Mouse (Mus musculus) MN1 (cell line): ENCODE results near the gene Dll1.

Experiments used
- DNase-seq: peaks from one replicate; pipeline ENCODE4 v3.0.0-alpha.2; 2016; ENCODE audit warnings: low spot score

Dll1 gene

DNA sequence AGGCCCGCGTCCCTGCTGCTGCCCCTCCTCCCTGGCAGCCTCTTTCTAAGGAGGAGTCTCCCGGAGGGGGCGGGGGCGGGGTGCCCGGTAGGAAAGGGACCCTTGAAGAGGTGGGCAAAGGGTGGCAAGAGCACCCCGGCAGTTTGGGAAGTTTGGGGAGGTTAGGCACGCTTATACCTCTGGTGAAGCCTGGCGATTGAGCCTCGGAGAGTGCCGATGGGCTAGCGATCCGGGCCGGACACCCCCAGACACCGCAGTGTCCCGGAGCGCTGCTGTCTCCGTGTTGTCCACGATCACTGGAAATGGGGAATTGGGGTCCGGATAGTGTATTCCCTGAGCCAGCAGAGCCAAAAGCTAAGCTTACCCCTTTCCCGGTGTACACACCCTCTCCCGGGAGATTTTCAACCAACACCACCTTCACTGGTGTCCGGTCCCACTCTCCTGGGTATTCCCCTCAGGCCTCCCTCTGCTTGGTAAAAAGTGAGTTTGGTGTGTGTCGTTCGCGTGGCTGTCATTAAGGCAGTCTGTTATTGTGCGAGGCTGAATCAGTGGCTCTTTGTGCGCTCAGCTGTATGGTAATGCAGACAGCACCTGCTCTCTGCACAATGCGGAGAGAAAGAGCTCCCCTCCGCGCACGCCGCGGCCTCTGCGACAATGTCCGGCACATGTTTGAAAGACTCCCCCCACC is at the start of gene Dll1:
Dll1 (minus strand) TSS at position 379 of the 688 bp plus-strand sequence.
- DNase-seq: peak; percentile 62

DNA sequence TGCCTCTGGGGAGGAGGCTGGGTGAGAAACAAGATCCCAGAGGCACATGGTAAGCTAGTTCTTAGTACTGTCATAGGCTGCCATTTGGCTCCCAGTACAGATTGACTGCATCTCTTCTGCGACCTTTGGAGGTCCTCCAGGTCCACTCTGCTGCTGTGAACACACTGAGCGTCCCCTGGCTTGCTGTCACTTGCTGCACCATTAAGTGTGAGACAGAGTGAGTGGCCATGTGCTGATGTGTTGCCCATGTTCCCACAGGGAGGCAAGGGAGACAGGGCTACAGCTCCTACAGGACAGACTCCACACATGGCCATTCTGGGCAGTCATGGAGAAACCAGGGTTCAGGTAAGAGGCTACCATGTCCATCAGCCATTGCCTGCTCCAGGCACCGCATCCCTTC is 49.3 kb upstream of the Dll1 start:
- DNase-seq: no peak

DNA sequence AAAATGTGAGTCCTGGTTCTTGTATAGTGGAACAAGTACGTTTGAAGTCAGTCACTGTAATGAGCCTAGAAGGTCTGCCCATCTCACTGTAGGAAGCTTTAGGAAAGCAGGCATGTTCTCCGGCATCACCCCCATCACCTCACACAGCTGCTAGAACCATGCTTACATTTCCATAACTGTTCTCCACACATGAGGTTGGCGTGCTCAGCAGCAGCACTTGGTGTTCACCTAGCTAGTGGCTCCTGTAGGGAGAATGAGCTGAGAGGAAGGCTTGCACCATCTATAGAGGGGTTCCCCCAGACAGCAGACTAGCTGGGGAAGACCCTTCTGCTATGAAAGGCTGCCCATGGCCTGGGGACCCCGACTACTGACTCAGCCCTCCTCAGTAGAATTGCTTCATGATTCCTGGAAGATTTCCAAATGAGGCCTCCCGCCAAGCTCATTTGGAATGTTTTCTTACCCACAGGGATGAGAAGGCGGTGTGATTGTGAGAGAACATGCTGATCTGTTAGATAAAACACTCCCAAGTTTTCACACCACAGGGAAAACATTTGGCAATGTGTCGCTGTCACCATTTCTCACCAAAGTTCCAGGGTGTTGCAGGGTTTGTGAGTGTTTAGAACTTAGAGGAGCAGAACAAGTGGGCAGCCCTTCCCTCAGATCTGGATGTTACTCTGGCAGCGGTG is 46.6 kb upstream of the Dll1 start:
- no peak for DNase-seq

- no peak for DNase-seq
These were observed 46.0 kb upstream of the Dll1 start for GRCm38 (mm10) chr17:15422666-15423065.

- no peak for DNase-seq
These were observed 44.8 kb upstream of the Dll1 start for GRCm38 (mm10) chr17:15421446-15421845.

GRCm38 (mm10) chr17:15420021-15420603 is 43.4 kb upstream of the Dll1 start:
- no peak for DNase-seq

GRCm38 (mm10) chr17:15419534-15419933 is 42.9 kb upstream of the Dll1 start:
- DNase-seq: no peak

- DNase-seq: no peak
These were observed 40.0 kb upstream of the Dll1 start for GRCm38 (mm10) chr17:15416596-15417215.

DNA sequence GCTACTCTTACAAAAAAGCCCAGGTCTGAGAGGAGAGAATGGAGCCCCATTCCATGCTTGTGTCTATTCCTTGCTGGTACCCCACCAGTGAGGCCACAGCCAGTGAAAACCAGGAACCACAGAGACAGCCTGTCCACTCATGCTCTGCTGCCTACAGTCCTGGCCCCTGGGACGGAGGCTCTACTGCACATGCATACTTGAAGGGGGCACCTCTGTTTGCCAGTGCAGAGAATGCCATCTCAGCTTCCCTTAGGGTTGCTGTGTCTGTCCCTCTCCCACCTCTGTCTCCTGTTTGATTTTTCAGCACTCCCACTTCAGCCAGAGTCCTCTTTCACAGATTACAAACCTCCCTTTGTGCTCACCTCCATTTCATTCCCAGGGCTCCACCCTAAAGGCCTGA is 34.2 kb upstream of the Dll1 start:
- DNase-seq: no peak

GRCm38 (mm10) chr17:15409261-15409660 is 32.6 kb upstream of the Dll1 start:
- DNase-seq: no peak

DNA sequence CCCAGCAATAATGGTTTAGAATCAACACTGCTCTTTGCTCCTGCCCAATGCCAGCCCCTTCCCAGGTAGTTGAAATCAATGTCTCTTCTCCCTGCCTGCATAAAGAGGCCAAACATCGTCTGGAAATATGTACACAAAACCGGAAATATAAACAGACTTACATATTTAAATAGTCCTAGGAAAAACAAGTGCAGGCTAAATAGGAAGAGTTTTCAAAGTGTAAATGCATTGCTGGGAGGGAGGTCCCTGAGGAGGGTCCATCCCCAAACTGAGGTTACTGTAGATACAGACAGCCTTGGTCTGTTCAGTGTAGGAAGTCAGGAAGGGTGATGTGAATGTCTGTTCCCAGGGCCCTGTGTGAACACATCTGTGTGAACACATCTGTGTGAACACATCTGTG is 29.9 kb upstream of the Dll1 start:
- DNase-seq: no peak

DNA sequence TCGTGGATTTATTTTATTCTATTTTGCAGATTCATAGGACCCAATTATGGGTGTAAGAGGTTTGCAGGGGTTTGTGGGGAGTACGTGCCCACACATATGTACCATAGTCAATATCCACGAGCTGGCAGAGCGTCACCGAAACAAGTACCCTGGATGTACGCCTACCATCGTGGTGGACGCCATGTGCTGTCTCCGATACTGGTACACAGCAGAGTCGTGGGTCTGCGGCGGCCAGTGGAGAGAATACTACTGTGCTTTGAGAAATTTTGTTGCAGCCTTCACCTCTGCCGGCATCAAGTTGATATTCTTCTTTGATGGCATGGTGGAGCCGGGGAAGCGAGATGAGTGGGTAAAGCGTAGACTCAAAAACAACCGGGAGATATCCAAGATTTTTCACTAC is 25.0 kb upstream of the Dll1 start:
- no peak for DNase-seq

GRCm38 (mm10) chr17:15395997-15396675 is 19.5 kb upstream of the Dll1 start, which contains the start of gene Fam120b:
Fam120b (plus strand) TSS chr17:15396202.
- peak; percentile 99 for DNase-seq

DNA sequence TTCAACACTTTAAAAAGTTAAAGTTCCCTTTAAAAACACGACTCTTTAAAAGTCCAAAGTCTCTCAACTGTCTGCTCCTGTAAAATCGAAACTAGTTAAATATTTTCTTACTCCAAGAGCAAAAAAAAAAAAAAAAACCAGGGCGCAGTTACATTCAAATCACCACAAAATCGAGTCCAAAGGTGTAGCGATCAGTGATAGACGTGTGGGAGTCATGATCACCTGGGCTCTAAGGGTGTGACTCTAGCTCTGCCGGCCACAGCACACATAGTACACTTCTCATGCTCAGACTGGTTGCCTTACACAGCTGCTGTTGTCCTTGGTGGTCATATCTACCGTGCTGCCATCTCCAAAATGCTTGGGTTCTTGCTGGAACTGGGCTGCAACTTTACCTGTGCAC is 12.7 kb upstream of the Dll1 start:
- DNase-seq: no peak

DNA sequence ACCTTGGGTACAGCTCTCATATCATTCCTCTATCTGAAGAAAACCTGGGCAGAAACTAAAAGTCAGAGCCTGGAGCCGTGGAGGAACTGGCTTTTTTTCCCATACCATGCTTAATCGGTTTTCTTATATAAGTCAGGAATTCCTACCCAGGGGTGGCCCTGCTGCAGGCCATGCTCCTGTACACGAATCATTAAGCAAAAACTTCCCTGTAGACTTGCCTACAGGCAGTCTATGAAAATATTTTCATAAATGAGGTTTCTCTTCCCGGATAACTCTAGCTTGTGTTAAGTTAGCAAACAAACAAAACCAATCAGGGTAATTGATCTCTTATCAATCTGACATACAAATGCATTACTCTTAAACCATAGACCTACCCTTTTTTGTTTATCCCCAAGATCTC is 12.2 kb upstream of the Dll1 start:
- DNase-seq: no peak

DNA sequence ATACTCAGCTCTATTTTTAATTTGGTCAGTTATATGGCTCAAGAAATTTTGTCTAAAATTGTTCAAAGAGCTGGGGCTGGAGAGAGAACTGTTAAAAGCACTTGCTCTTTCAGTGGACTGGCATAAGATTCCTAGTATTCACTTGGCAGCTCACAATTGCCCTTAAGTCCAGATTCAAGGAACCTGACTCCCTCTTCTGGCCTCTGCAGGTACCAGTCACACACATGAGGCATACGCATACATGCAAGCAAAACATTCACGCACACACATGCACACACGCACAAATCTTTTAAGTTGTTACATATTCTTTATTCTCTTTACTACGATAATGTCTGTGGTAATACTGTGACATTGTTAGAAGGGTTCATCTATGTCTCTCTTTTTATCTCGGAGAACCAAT is 6.7 kb upstream of the Dll1 start:
- no peak for DNase-seq

- DNase-seq: no peak
These were observed 5.4 kb upstream of the Dll1 start for GRCm38 (mm10) chr17:15381869-15382660.

DNA sequence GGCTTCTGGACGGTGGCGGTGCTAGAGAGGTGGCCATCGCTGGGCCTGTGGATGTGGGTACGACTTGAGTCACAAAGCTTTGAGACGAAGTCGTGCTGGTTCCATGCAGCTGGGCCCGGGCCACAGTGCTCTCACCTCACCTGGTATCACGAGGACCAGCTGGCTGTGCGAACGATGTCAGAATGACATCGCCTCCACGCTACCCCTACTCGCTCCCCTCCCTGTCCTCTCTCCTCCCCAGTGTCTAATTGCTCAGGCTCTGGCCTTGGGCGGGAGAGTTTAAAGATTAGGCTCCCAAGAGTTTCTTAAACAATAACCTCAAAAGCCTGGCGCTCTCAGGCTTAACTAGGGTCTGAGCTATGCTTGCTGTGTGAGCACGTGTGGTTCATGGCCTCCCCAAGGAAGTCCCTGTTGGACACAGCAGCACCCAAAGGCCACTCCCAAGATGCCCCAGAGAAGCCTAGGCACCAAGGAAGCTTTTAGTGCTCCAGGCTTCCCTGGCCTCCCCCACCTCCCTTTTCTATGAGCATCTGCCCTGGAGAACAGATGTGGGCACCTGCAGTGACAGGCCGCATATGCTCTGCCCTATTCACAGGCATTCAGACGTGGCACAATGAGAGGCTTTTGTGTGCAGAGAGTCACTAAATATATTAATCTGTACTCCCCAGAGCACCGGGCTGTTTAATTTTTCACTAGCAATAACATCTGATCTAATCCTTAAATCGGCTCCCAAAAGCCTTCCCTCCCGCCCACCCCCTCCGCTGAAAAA is 4.6 kb upstream of the Dll1 start:
- peak; percentile 49 for DNase-seq

DNA sequence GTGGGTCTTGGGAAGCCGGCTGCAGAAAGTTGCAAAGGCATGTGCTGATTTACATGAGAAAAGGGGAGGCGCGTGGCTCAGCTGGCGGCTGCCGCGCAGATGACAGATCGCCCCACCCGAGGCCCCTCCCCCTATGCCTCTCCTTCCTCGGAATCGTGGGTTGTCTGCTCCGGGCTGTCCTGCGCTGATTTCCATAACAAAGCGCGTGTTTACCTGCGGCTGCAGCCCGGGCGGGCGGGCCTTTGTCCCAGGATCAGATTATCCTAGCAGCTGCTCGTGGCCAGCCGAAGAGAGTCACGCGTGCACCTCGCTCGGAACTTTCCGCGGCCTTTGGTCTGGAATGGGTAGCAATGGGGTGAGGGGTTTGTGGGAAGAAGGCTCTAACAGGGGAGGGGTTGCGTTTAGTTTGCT is 4.0 kb upstream of the Dll1 start:
- peak; percentile 77 for DNase-seq

DNA sequence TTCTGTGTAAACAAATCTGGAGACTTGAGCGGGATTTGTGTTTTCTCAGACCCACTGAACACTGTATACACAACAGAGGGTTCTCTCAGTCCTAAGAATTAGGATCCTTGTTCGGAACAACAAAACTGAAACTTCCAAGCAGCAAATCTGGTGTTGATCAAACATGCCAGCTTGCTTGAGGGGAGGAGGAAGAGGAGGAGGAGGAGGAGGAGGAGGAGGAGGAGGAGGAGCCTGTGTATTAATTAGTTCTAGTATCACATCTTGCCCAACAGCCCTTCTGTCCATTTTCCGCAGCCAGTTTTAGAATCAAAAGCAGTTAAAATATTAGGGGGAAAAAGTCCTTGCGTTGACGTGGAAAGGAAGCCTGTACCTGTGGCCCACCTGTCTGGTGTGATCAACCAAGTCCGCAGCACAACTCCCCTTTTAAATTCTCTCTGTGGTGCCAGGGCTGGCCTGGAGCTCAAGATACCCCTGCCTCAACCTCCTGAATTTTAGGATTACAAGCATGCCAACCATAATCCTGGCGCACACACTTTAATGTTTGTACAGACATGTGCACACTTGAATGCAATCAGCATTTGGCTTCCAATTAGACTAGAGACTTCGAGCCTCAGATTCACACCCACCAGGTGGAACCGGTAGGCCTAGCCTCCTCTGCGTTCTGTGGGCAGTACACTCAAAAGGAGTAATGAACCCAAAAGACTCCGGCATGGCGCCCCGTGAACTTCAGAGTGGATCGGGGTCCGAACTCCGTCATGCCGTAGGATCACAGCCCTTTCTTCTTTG is 3.3 kb upstream of the Dll1 start:
- DNase-seq: peak; percentile 27
